Mouse (Mus musculus) forelimb bud, embryonic 11.5 days (tissue): Measurements from ENCODE around the gene Slc25a35.
"Not testable (repeated sequence)": the region's sequence is repeated elsewhere in the genome, so short reads cannot be mapped to it uniquely, and the experiment has no call there.

Experiments
- DNase-seq: peaks from one replicate; pipeline ENCODE4 v3.0.0-alpha.2; 2012; ENCODE audit warnings: low read depth, low spot score

Gene Slc25a35

DNA sequence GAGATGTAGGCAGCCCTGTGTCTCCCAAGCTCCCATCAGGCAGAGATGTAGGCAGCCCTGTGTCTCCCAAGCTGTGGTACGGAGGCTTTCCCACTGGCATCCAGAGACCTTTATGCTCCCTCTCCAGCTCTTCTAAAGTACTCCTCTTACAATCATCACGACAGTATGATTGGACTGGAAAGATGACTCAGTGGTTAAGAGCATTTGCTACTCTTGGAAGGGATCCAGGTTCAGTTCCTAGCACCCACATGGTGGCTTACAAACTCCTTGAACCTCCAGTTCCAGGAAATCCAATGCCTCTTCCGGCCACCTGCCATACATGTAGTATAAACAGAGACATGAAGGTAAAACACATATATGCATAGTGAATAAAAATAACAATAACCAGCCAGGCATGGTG is 6.3 kb upstream of the Slc25a35 start:
- DNase-seq = no peak

DNA sequence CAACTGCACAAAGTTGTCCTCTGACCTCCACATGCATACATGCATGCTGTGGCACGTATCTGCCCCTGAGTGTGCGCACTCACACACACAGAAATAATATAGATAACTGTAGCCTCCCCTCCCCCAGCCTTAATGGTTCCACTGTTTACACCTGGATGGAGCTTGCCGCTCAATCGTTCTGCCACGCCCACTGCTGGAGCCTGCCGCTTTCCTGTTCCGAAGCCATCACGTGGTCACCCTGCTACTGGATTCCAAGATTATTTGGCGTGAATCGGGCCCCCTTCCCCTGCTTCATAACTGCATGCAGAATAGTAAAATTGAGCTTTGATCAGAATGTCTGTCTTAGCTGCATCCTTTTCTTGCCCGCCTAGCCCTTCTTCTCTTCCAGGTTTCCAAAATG is 5.8 kb upstream of the Slc25a35 start:
- not testable (repeated sequence) for DNase-seq

GRCm38 (mm10) chr11:68963405-68963804 is 4.5 kb upstream of the Slc25a35 start:
- DNase-seq = no peak

GRCm38 (mm10) chr11:68965050-68965449 is 2.9 kb upstream of the Slc25a35 start:
- no peak for DNase-seq

DNA sequence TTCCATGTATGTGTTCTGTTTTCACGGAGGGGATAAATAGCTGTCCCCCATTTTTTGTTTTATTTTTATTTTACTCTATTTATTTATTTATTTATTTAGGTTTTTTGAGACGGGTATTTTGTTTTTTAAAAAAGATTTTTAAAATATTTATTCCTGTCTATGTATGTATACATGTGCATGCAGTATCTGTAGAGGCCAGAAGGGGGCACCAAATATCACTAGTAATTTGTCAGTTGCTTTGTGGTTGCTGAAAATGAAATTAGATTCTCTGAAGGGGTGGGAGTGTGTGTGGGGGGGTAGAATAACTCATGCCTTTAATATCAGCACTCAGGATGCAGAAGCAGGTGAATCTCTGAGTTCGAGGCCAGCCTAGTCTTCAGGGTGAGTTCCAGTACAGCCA is 2.1 kb upstream of the Slc25a35 start:
- peak; percentile 58 for DNase-seq

- no peak for DNase-seq
These were observed 1.4 kb upstream of the Slc25a35 start for GRCm38 (mm10) chr11:68966554-68966953.

- DNase-seq = no peak
These were observed 821 bp downstream of the Slc25a35 start for GRCm38 (mm10) chr11:68968752-68969151.

DNA sequence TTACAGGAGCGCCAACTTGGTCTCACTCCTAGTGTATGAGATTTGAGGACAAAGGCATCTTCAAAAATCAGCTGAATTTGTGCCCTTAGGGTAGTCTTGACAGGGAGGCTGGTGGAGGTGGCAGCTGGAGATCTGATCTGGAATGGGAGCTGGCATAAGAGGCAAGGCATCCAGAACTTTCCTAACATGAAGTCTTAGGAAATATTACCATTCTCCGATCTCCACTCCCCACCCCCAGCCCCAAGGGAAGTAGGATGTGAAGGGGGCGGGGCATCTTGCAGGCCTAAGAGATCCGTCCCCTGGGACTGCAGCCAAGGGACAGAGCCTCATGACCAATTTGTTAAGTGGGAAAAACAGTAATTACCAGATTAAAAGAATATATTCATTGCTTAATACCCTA is 2.3 kb downstream of the Slc25a35 start:
- DNase-seq = no peak

DNA sequence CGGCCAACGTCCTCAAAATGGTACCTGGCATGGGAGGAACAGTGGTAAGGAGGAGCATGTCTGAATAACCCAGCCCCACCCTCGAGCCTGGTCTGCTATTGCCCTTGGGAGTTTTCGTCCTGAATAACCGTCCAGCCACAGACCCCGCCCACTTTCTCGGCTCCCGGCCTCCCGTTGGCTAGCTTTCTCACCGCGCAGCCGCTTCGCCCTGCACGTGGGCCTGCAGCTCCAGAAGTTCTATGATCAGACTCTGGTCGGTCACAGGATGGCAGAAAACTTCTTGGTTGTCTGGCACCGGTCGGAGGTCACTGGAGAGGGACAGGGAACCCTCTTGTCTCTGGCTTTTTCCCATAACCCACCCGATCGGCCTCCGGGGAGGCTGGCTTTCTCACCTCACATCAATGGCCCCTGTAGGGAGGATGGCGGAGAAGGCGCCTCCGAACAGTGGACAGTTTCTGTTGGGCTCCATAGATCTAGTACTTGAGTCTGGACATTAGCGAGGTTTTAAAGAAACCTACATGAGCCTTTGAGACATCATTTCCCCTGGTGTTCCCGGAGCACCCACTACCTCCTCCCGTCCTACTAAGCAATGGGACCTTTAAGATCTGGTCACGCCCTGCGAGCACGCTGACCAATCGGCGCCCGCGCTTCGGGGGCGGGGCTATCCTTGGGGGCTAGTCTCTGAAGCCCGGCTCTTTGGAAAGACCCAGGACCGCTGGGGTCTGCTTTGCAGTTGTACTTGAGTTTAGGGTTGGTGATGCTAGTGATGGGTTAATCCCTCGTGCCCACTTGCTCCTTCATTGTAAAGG is 5.5 kb downstream of the Slc25a35 start:
- peak; percentile 82 for DNase-seq

GRCm38 (mm10) chr11:68974059-68974450 is 6.1 kb downstream of the Slc25a35 start:
- no peak for DNase-seq

- no peak for DNase-seq
These were observed 7.2 kb downstream of the Slc25a35 start, which contains the start of gene Rangrf for GRCm38 (mm10) chr11:68975085-68975484. Rangrf (minus strand) TSS chr11:68975185.

GRCm38 (mm10) chr11:68975601-68976000 is 7.7 kb downstream of the Slc25a35 start:
- DNase-seq = no peak

DNA sequence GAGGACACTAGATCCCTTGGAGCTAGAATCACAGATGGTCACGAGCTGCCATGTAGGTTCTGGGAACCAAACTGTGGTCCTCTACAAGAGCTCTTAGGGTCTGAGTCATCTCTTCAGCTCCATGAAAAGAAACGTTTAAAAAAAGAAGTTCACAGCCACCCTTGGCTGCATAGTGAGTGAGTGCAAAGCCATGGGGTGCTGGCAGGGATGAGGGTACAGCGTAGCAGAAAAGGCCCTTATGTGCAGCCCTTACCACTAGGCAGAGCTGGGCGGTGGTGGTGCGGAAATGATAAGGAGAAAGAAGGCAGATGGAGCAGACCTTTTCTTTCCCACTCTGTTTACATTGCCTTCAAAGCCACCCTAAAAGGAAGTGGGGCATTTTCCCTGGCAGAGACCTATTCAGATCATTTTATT is 11.4 kb downstream of the Slc25a35 start:
- DNase-seq = no peak

- no peak for DNase-seq
These were observed 13.0 kb downstream of the Slc25a35 start for GRCm38 (mm10) chr11:68980919-68981318.

DNA sequence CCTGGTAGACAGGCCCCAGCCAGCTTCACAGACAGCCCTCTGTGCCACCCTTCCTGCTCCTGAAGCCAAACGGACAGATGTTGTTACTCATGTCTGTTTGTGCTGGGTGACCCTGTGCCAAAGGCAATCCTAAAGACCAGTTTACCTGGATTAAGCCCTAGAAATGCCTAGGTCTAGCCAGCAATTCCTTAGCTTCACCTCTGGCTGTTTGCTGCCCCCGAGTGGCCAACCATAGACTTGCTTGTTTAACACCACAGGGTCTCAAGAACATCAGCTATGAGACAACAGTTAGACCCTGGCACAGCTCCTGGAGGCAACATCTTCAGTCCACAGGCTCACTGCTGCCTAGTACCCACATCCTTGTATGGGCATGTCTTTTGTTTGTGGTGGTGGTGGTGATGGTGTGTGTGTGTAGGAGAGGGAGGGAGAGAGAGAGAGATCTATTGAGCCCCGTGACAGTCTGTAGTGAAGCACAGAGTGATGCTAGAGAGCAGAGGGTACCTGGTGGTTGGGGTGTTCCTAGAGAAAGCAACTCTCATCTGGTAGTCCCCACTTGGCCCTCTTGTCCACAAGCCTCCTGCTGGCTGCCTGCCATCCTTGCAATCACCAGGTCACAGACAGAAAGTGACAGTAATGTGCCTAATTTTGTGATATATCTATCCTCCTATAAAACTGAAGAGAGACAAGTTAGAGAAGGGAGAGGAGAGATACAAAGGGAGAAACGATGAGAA is 14.9 kb downstream of the Slc25a35 start:
- DNase-seq = peak; percentile 73

- no peak for DNase-seq
These were observed 19.5 kb downstream of the Slc25a35 start for GRCm38 (mm10) chr11:68987365-68987882.

GRCm38 (mm10) chr11:68988341-68988740 is 20.4 kb downstream of the Slc25a35 start:
- DNase-seq = no peak

GRCm38 (mm10) chr11:68993122-68993521 is 25.2 kb downstream of the Slc25a35 start:
- DNase-seq = no peak

GRCm38 (mm10) chr11:68994377-68994776 is 26.4 kb downstream of the Slc25a35 start:
- no peak for DNase-seq

DNA sequence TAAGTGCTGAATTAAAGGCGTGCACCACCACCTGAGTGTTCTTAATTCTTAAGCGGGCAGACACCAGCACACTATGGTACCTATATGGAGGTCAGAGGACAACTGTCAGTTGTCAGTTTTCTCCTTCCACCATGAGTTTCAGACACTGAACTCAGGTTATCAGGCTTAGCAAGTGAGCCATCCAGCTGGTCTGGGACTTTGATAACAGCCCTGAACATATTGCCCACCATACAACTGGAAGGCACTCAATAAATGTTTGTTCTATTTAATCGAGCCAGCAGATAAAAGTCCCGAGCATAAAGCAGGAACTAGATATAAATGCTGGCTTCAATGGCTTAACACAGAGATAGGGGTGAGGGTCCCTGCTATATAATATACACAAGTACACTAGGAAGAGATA is 29.1 kb downstream of the Slc25a35 start:
- no peak for DNase-seq

- DNase-seq = not testable (repeated sequence)
These were observed 34.9 kb downstream of the Slc25a35 start for GRCm38 (mm10) chr11:69002782-69003181.

- no peak for DNase-seq
These were observed 35.7 kb downstream of the Slc25a35 start for GRCm38 (mm10) chr11:69003592-69003991.

DNA sequence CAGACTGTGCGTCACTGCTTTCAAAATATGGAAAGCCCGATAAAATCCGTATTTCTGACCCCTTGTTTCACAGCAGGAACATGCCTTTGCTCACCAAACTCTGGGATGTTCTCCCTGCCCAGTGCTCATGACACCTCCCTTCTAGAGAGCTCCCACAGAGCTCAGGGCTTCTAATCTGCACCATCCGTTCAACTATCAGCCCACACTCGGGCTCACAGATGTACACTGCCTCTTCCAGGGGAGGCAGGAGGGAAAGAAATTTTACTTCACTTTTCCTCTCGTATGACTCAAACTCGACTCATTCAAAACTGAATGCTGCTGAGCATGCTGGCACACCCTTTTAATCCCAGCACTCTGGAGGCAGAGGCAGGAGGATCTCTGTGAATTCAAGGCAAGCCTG is 37.3 kb downstream of the Slc25a35 start:
- no peak for DNase-seq
